Mouse (Mus musculus): Measurements from ENCODE around the gene Rab3il1.

DNA sequence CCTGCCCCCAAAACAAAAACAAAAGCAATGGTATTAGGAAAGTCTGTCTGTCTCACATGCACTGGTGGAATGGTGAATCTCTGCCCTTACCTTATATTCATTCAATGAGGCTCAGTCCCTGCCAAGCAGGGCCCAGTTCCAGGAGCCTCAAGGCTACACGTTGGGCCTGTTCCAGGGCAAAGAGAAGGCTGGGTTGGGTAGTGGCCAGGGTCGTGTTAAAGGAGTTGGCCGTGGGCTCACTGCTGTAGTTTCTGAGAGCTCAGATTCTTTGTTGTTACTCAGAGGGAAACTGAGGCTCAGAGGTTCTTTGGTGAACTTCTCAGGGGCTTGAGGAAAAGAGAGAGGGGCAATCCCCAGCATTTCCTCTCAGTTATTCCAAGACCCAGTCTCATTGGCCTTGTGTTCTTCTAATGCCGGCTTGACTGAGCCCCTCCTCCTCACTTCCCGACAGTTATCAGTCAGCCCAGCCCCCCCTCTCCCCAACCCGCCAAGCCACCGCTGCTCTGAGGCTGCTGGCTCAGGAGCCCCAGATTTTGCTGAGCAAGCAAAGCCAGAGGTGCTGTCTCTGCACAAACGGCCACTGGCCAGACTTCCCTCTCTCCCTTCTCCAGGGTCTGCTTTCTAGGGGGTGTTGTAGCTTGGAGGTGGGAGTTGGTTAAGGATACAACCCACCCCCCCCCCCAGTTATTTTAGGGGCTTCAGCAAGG, 23.9 kb downstream of the Rab3il1 start:
- TF ChIP-seq CTCF (IDR thresholded peaks at IDR 0.05) (no peak), EP300 (IDR thresholded peaks at IDR 0.05) (no peak)

Measured in lung, postnatal 0 days (tissue).